Mouse (Mus musculus) mouse embryonic stem cell (cell line): Measurements from ENCODE around the gene Srm.

Source experiments
- in situ Hi-C, 2 experiments: fragments of 300-500 bp; cut with MboI; formaldehyde crosslinking; loops; 1 replicate in 1 of 2; 3 replicates in 1 of 2; pipeline ENCODE4 v1.14.3; 2019 to 2020; ENCODE audit warnings: low sequenced_read_pairs in 2 of 2, low pct_unique_long_range_greater_than_20kb in 1 of 2, mixed read lengths in 1 of 2; ENCODE audit not compliant: unreplicated experiment in 1 of 2

Srm gene

GRCm38 (mm10) chr4:148625010-148625409, 33.7 kb downstream of the Srm start:
- in situ Hi-C loops = no loop called here

DNA sequence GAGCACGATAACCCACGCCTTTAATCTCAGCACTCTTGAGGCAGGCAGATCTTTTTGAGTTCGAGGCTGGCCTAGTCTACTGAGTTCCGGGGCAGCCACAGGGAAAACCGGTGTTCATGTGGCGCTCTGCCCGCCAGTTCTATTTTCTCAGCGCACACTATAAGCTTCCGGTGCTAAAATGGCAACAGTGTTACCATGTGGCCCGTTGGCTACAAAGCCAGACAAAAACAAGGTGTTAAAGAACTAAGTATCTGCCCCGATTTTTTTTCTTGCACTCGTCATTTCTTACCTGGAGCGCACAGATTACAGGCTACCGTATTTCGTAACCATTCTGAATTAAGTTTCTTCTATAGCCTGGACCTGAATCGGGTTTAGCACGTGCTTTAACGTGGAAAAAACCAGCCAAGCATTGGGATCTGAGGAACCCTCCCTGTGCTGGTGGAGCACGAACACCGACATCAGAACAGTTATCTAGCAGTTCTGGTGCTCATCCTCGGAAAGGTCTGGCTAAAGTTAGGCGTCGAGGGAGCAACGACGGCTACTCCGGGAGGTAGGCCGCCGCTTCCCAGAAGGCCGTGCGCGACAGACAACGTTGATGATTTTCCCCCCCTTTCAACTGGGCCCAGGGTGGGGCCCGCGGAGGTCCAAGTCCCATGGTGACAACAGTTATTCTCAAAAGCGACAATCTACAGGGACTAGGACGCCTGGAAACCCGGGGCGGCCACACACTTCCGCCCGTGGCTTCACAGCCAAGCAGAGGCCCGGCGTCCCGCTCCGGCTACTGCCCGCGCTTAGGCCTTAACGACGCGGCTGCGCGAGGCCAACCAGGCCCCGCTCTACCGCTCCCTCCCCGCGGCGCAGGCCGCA, 34.7 kb downstream of the Srm start:
- in situ Hi-C loops = no loop called here

- in situ Hi-C loops = no loop called here
Measured at GRCm38 (mm10) chr4:148626623-148627185, 35.4 kb downstream of the Srm start, which contains the start of gene Tardbp. Tardbp (minus strand) TSS chr4:148627019.

GRCm38 (mm10) chr4:148627246-148627645, 35.9 kb downstream of the Srm start:
- in situ Hi-C loops = no loop called here

DNA sequence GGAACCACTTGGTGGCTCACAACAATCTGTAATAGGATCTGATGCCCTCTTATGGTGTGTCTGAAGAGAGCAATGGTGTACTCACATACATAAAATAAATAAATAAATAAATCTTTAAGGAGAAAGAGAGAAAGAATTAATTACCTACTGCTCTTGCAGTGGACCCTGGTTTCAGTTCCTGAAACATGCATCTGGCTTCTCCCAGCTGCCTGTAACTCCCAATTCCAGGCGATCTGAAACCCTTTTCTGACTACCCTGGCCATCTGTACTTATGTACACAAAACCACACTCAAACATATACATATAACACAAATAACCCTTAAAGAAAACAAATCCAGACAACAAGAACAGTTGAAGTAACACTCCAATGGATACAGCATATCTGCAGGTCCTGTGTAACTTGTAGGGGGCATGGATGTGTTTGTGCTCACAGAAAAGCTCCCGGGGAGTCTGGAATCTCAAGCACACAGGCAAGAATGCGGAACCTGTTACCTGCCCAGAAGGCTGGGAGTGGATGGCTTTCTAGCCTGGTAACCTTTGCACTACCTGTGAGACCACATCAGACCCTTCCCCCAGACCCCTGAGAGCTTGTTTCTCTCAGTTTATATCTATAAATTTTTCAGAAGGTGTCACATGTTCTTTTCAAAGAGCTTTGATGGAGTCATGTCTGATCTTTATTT, 40.9 kb downstream of the Srm start:
- in situ Hi-C loops = no loop called here

GRCm38 (mm10) chr4:148633395-148634061, 42.2 kb downstream of the Srm start:
- in situ Hi-C loops = no loop called here

- in situ Hi-C loops = no loop called here
Measured at GRCm38 (mm10) chr4:148635309-148635708, 44.0 kb downstream of the Srm start.

- in situ Hi-C loops = no loop called here
Measured at GRCm38 (mm10) chr4:148638302-148638701, 47.0 kb downstream of the Srm start.

GRCm38 (mm10) chr4:148639455-148639854, 48.2 kb downstream of the Srm start:
- in situ Hi-C loops = no loop called here

DNA sequence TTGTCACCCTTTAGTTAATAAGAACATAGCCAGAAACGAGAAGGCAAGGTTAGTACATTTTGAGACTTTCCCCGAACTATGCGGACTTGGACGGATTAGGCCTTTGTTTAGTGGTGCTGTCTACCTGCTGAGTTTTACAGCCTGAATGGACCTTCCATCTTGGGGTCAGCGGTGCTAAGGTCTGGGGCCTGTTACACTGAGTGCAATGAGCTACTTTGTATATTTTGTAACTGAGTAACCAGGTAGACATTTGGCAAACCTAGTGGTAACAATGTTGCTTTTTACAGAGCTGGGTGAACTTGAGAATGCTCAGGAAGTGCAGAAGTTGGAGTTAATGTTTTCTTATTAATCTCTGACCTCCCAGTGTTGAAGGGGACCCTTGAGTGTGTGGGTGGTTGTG, 49.8 kb downstream of the Srm start:
- in situ Hi-C loops = no loop called here

DNA sequence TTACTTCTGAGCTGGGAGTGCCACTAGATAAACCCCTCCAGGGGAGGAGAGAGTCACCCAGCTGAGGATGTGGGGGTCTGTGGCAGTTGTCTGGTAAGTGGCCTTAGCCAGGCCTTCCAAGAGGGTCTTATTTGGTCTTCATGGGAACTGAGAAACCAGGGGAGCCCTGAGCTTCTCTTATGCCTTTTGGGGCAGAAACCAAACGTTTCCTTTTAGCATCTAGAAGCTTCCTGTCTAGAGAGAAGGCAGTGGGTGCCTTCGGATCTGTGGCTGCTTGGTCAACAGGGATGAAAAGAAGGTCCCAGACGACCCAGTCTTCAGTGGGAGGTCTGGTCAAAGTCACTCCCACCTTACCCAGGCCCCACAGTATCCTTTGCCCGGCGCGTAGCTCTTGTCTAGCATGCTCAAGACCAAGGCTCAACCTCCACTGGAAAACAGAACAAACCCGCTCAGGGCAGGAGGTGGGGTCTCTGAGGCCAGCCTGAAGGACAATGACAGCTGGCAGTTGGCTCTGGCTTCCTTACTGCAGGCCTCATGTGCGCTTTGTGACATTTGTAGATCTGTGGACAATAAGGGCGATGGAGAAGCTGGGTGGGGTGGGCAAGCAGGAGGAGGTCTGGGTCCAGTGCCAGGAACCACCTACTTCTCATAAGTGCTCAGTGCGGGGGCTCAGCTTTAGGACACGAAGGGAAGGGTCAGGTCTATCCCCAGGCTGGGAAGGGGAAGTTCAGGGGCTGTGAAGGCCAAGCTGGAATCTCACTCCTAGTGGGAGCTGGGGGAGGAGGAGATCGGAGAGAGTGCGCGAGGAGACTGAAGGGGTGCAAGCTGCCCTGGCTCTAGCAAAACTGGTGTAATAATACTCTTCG, 52.2 kb downstream of the Srm start, which contains the start of gene Gm572:
TSS of gene Gm572 (plus strand) at position 27 of the 866 bp plus-strand sequence.
- in situ Hi-C loops = no loop called here

GRCm38 (mm10) chr4:148644157-148644511, 52.8 kb downstream of the Srm start:
- in situ Hi-C loops = no loop called here
